Mouse (Mus musculus) cortical plate, adult 2 months (tissue): ENCODE measurements around the gene Grb7.

Experiments used
- CTCF ChIP-seq: fragments of 200-500 bp; IDR thresholded peaks from 2 replicates; pipeline ENCODE4 v1.5.1; 2011; ENCODE audit warnings: mild to moderate bottlenecking, control low read depth, low read length; ENCODE audit not compliant: insufficient read depth; ENCODE audit errors: extremely low read depth
- POLR2A ChIP-seq: fragments of 200-500 bp; IDR thresholded peaks from 2 replicates; pipeline ENCODE4 v1.6.1; 2011; ENCODE audit warnings: mild to moderate bottlenecking, low read length, control low read depth; ENCODE audit not compliant: insufficient read depth; ENCODE audit errors: extremely low read depth

DNA sequence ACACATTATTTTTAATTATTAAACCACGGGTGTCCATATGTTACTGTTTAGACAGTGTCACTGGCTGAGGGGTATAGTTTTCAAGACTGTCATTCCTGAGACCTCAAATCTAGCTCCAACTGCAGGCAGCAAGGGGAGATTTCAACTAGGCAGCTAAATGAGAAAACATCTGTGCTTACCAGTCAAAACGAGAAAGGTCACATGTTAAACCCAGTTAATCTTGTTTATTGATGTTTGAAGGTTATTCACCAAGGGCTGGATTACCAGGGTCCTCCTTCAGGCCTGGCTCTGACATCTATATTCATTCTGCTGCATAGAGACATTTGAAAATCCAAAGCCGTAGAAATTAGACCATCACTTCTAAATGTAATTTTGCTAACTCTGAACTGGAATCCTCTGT, 58.7 kb downstream of the Grb7 start:
- TF ChIP-seq CTCF (no peak), POLR2A (no peak)
